Mouse (Mus musculus) stomach, embryonic 15.5 days (tissue): Measurements from ENCODE around the gene Rpl23a. TPM values are rescaled to one million over a fixed set of nuclear protein-coding genes. Genes with fewer than 3 reads are reported as not detected.
"Not testable (repeated sequence)": the region's sequence is repeated elsewhere in the genome, so short reads cannot be mapped to it uniquely, and the experiment has no call there.

Source experiments
- ATAC-seq: fragments of 200-750 bp; cut with Nextera tagmentation; 2 replicates; pipeline ENCODE4 v1.8.0; 2017; ENCODE audit warnings: low read depth, moderate number of reproducible peaks, moderate TSS enrichment; ENCODE audit not compliant: insufficient read depth, low FRiP score
- H3K27ac ChIP-seq: fragments of 300-500 bp; sonication (generic); 2 replicates; pipeline ENCODE4 v1.5.1; 2015; ENCODE audit warnings: mild to moderate bottlenecking, inconsistent platforms
- H3K27me3 ChIP-seq: fragments of 300-500 bp; sonication (generic); replicated peaks from 2 replicates; pipeline ENCODE4 v1.6.1; 2015; ENCODE audit warnings: inconsistent platforms
- H3K36me3 ChIP-seq: fragments of 300-500 bp; sonication (generic); 2 replicates; pipeline ENCODE4 v1.6.1; 2015; ENCODE audit warnings: inconsistent platforms
- H3K4me1 ChIP-seq: fragments of 300-500 bp; sonication (generic); 2 replicates; pipeline ENCODE4 v1.6.1; 2015; ENCODE audit warnings: inconsistent platforms
- H3K4me2 ChIP-seq: fragments of 300-500 bp; sonication (generic); 2 replicates; pipeline ENCODE4 v1.6.1; 2015; ENCODE audit warnings: mild to moderate bottlenecking, inconsistent platforms
- H3K4me3 ChIP-seq: fragments of 300-500 bp; sonication (generic); replicated peaks from 2 replicates; pipeline ENCODE4 v1.5.1; 2015; ENCODE audit warnings: inconsistent platforms
- H3K9ac ChIP-seq: fragments of 300-500 bp; sonication (generic); 2 replicates; pipeline ENCODE4 v1.6.1; 2015; ENCODE audit warnings: inconsistent platforms
- H3K9me3 ChIP-seq: fragments of 300-500 bp; sonication (generic); 2 replicates; pipeline ENCODE4 v1.6.1; 2016; ENCODE audit warnings: inconsistent platforms
- WGBS: fragments of 180-500 bp; shearing (Covaris S2); methylation state at CpG from one replicate; pipeline ENCODE4 v1.1.7; 2015; 5-methylcytosine and 5-hydroxymethylcytosine counted together
- polyA plus RNA-seq: library from polyadenylated mRNA; unstranded; fragments of >200 nt; fragmentation: Nextera tagmentation; extraction: Ambion mirVana; gene quantifications from 2 replicates; pipeline ENCODE4 v1.2.1, GENCODE M21; 2015

Rpl23a gene
- polyA plus RNA-seq, 1 experiment from 2014 or later, result 1,236 TPM

DNA sequence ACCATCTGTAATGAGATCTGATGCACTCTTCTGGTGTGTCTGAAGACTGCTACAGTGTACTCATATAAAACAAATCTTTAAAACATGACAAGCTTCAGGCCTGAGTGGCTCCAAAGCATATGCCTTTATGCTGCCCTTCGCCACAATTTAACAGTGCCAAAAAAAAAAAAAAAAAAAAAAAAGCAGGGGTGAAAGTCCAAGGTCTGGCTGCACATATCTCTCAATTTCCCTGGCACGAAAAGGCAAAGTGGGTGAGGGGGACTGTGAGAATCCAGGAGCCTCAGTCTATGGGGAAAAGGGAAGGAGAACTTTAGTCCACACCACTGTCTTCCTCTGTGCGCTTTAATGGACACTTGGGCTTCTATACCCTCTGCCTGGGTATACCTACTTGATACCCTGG is 19.0 kb upstream of the Rpl23a start:
- H3K27me3 ChIP-seq, result no peaks in the 10 kb centered on the region
- 71% methylated on average over 3 of the region's 3 CpGs for WGBS
- H3K27ac ChIP-seq, result no peak overlapping the region
- ATAC-seq, result no peak
- no peak overlapping the region for H3K9ac ChIP-seq
- H3K9me3 ChIP-seq, result no peaks in the 10 kb centered on the region
- H3K4me2 ChIP-seq, result no peak overlapping the region
- H3K4me3 ChIP-seq, result no peak overlapping the region
- peaks cover 16% of the 10 kb centered on the region for H3K36me3 ChIP-seq
- peaks cover 8% of the 10 kb centered on the region; the same call in 1 of the 2 replicates for H3K4me1 ChIP-seq

DNA sequence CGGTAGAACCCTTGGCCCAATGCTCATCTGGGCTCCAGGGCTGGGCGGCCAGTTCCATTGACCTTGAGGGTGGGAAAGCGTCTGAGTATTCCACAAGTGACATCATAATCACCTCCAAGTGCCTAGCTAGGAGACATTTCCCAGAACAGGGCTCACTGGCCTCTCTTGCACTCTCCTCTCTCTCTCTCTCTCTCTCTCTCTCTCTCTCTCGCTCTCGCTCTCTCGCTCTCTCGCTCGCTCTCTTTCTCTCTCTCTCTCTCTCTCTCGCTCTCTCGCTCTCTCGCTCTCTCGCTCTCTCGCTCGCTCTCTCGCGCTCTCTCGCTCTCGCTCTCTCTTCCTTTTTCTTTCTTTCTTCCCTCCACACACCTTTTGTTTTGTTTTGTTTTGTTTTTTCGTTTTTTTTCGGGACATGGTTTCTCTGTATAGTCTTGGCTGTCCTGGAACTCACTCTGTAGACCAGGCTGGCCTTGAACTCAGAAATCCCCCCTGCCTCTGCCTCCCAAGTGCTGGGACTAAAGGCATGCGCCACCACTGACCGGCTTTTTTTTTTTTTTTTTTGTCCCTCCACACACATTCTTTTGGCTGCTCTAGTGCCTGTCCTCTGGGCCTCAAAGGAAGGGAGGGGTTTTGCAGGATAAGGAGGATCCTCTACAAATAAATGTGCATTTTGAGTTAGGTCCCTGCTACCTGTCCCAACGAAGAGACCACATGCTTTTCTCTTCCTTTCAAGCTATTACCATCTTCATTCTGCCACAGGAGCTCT is 11.9 kb upstream of the Rpl23a start:
- no peak for ATAC-seq
- 56% methylated on average over 23 of the region's 23 CpGs for WGBS
- no peak overlapping the region for H3K27ac ChIP-seq

GRCm38 (mm10) chr11:78194411-78195100 is 11.2 kb upstream of the Rpl23a start:
- peak overlapping the region; percentile 65; the same call in 1 of the 2 replicates for H3K27ac ChIP-seq
- H3K9ac ChIP-seq, result no peak overlapping the region
- no peaks in the 10 kb centered on the region for H3K9me3 ChIP-seq
- peak; percentile 72 for ATAC-seq
- H3K4me1 ChIP-seq, result peaks cover 21% of the 10 kb centered on the region
- peak overlapping the region; percentile 56 for H3K4me3 ChIP-seq
- no peaks in the 10 kb centered on the region for H3K27me3 ChIP-seq
- peaks cover 18% of the 10 kb centered on the region; the same call in 1 of the 2 replicates for H3K36me3 ChIP-seq
- H3K4me2 ChIP-seq, result peak overlapping the region; percentile 89
- 3% methylated on average over 30 of the region's 30 CpGs for WGBS

More for the DNA sequence above, 11.9 kb upstream of the Rpl23a start:
- Histone ChIP-seq H3K4me2 (peak overlapping the region; percentile 89), H3K27me3 (no peaks in the 10 kb centered on the region), H3K9me3 (no peaks in the 10 kb centered on the region), H3K36me3 (peaks cover 18% of the 10 kb centered on the region; the same call in 1 of the 2 replicates), H3K4me1 (peaks cover 14% of the 10 kb centered on the region), H3K9ac (no peak overlapping the region), H3K4me3 (peak overlapping the region; percentile 56)

DNA sequence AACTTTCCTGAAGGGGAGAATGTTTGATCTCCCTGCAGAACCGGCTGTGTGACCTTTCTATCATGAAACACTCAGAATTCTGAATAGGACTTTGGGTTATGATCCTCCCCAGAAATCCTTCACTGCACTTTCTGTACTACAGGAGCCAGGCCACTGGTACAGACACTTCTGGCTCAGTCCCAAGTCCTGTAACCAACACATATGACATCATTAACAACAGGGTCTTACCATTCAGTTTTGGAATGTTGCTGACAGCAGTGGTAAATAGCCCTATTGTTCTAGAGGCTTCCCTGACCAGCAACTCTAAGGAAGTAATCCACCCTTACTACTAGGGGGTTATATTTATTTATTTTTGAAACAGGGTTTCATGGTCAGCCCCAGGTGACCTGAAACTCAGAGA is 9.7 kb upstream of the Rpl23a start, which contains the start of gene Proca1:
Gene Proca1, plus strand, starts transcription at position 280 of the 400 bp plus-strand sequence.
- Histone ChIP-seq H3K4me1 (peaks cover 23% of the 10 kb centered on the region), H3K9ac (no peak within 1 kb of the TSS), H3K9me3 (no peaks in the 10 kb centered on the region), H3K27me3 (no peaks in the 10 kb centered on the region), H3K4me2 (peak within 1 kb of the TSS; percentile 89), H3K4me3 (peak within 1 kb of the TSS; percentile 56), H3K27ac (no peak within 1 kb of the TSS), H3K36me3 (peaks cover 18% of the 10 kb centered on the region; the same call in 1 of the 2 replicates)
- no peak for ATAC-seq
- 70% methylated on average over 1 of the region's 1 CpGs for WGBS

- peak overlapping the region; percentile 75 for H3K4me3 ChIP-seq
- peaks cover 21% of the 10 kb centered on the region for H3K4me1 ChIP-seq
- WGBS, result 53% methylated on average over 6 of the region's 6 CpGs
- no peaks in the 10 kb centered on the region for H3K27me3 ChIP-seq
- peak overlapping the region; percentile 75 for H3K4me2 ChIP-seq
- peak overlapping the region; percentile 98 for H3K27ac ChIP-seq
- H3K36me3 ChIP-seq, result peaks cover 18% of the 10 kb centered on the region; the same call in 1 of the 2 replicates
- no peaks in the 10 kb centered on the region for H3K9me3 ChIP-seq
- no peak overlapping the region for H3K9ac ChIP-seq
- ATAC-seq, result no peak
Measured at GRCm38 (mm10) chr11:78190041-78190440, 6.7 kb upstream of the Rpl23a start.

- Histone ChIP-seq H3K36me3 (peaks cover 18% of the 10 kb centered on the region; the same call in 1 of the 2 replicates), H3K4me2 (peak overlapping the region; percentile 75), H3K9ac (peak overlapping the region; percentile 63), H3K27me3 (no peaks in the 10 kb centered on the region), H3K9me3 (no peaks in the 10 kb centered on the region), H3K27ac (peak overlapping the region; percentile 98), H3K4me3 (peak overlapping the region; percentile 75), H3K4me1 (peaks cover 17% of the 10 kb centered on the region)
- under 1% methylated on average over 42 of the region's 42 CpGs for WGBS
- peak; percentile 84 for ATAC-seq
Measured at GRCm38 (mm10) chr11:78189234-78190040, 6.1 kb upstream of the Rpl23a start.

GRCm38 (mm10) chr11:78188331-78189233 is 5.2 kb upstream of the Rpl23a start, which contains the start of gene Rab34:
Gene Rab34 (plus strand): TSS chr11:78188430.
- peak within 1 kb of the TSS; percentile 63 for H3K9ac ChIP-seq
- no peaks in the 10 kb centered on the region for H3K9me3 ChIP-seq
- H3K4me3 ChIP-seq, result peak within 1 kb of the TSS; percentile 75
- under 1% methylated on average over 78 of the region's 80 CpGs for WGBS
- H3K36me3 ChIP-seq, result peaks cover 18% of the 10 kb centered on the region; the same call in 1 of the 2 replicates
- H3K4me1 ChIP-seq, result peaks cover 12% of the 10 kb centered on the region
- peak within 1 kb of the TSS; percentile 98 for H3K27ac ChIP-seq
- ATAC-seq, result peak; percentile 79
- no peaks in the 10 kb centered on the region for H3K27me3 ChIP-seq
- peak within 1 kb of the TSS; percentile 75 for H3K4me2 ChIP-seq

DNA sequence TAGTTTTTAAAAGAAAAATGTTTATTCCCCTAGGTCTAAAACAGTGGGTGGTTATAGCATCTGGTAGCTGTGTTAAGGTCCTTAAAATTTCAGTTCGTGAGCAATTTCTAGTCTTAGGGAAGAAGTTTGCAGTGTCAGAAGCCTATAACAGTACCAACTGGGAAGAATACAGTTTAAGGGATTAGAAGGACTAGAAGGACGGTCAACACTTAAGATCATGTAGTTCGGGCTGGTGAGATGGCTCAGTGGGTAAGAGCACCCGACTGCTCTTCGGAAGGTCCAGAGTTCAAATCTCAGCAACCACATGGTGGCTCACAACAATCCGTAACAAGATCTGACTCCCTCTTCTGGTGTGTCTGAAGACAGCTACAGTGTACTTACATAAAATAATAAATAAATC is 1.3 kb upstream of the Rpl23a start:
- not testable (repeated sequence) for H3K27ac ChIP-seq, H3K9me3 ChIP-seq, H3K9ac ChIP-seq, H3K4me3 ChIP-seq, H3K4me2 ChIP-seq, ATAC-seq, H3K27me3 ChIP-seq
- WGBS, result 88% methylated on average over 6 of the region's 6 CpGs
- H3K4me1 ChIP-seq, result peaks cover 28% of the 10 kb centered on the region
- peaks cover 24% of the 10 kb centered on the region for H3K36me3 ChIP-seq

DNA sequence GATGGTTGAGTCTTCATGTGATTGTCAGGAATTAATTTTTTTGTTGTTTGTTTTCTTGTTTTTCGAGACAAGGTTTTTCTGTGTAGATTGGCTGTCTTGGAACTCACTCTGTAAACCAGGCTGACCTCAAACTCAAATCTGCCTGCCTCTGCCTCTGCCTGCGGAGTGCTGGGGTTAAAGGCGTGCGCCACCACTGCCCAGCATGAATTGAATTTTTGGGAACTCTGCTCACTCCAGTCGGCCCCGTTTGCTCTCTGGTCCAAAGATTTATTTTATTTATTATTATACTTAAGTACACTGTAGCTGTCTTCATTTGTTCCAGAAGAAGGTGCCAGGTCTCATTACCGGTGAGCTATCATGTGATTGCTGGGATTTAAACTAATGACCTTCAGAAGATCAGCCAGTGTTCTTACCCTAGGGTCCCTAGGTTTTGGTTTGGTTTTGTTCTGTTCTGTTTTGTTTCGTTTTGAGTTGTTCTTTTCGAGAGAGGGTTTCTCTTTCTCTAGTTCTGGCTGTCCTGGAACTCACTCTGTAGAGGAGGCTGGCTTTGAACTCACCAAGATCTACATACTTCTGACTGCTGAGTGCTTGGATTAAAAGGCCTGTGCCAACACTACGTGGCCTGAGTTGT is 615 bp upstream of the Rpl23a start:
- WGBS, result 41% methylated on average over 10 of the region's 10 CpGs
- H3K9ac ChIP-seq, result no peak overlapping the region
- H3K4me2 ChIP-seq, result peak overlapping the region; percentile 40
- no peak for ATAC-seq
- H3K27ac ChIP-seq, result no peak overlapping the region
- no peaks in the 10 kb centered on the region for H3K9me3 ChIP-seq
- peak overlapping the region; percentile 98; the same call in 1 of the 2 replicates for H3K4me3 ChIP-seq
- peaks cover 24% of the 10 kb centered on the region for H3K36me3 ChIP-seq
- H3K4me1 ChIP-seq, result peaks cover 30% of the 10 kb centered on the region
- no peaks in the 10 kb centered on the region for H3K27me3 ChIP-seq

DNA sequence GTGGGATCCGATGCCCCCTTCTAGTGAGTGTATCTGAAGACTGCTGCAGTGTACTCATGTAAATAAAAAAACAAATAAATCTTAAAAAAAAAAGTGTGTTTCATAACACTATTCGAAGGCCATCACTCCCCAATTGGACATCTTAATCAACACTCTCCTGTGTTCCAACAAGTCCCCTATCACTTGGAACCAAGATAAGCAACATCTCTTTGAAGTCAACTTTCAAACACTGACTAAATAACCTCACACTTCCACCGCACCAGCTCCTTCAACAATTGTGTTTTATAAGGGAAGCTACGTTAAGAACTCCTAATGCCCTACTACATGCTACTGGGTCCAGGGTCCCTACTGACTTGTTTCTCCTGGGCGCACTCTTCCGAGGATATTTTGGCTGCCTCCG is 934 bp downstream of the Rpl23a start:
- Histone ChIP-seq H3K9me3 (no peaks in the 10 kb centered on the region), H3K4me3 (peak overlapping the region; percentile 98), H3K4me1 (peaks cover 33% of the 10 kb centered on the region), H3K36me3 (peaks cover 24% of the 10 kb centered on the region), H3K27me3 (no peaks in the 10 kb centered on the region), H3K4me2 (peak overlapping the region; percentile 62), H3K27ac (peak overlapping the region; percentile 94), H3K9ac (peak overlapping the region; percentile 100)
- ATAC-seq, result no peak
- WGBS, result 4% methylated on average over 7 of the region's 7 CpGs
